Mouse (Mus musculus): ENCODE data around the gene Paxx. TPM values are rescaled to one million over a fixed set of nuclear protein-coding genes. Genes with fewer than 3 reads are reported as not detected.

Paxx gene
- polyA plus RNA-seq (2015; fragmentation: Nextera tagmentation; extraction: Ambion mirVana) = 31.5 and 37.4 TPM in 2 replicates

DNA sequence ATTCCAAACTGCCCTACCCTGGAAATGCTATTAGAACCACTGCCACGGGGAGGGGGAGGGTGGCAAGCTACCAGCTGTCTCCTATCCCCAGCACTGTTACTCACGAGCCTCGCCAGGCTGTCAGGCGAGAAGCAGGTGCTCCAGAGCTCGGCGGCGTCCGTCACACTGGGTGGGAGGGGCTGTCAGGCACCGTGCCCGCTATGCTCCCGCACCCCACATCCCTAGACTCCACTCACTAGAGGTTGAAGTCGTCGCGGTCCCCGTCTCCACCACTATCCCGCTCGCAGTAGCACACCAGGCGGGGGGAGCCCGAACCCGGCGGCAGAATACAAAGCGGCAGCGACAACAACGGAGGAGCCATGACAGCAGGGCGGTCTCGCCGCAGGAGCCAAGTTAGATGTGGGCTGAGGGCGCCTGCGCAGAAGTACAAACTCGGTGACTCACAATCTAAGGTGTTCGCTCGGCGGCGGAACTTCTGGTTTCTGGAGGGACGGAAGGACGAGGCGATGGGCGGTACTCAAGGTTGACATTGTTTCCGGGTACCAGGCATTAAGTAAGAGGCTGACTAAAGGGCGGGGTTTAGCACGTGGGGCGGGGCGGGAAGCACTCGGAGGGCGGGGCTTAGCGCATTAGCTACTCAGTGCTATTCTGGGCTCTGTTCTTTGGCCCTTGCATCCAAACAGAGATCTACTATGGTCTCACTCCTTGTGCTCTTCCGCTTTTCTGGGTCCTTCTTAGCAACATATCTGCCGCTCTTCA, at the start of gene Paxx:
Gene Paxx (minus strand): TSS at position 544 of the 759 bp plus-strand sequence.
- Histone ChIP-seq H3K4me3 (ENCODE audit: low read length) (peak within 1 kb of the TSS; percentile 72), H3K9ac (ENCODE audit: low read depth, low read length) (peak within 1 kb of the TSS; percentile 81), H3K4me2 (ENCODE audit: low read depth, low read length) (peak within 1 kb of the TSS; percentile 87), H3K27me3 (replicated peaks; ENCODE audit: control insufficient read depth, insufficient read depth, low read length) (no peaks in the 10 kb centered on the region), H3K27ac (ENCODE audit: low read length) (peak within 1 kb of the TSS; percentile 93), H3K4me1 (ENCODE audit: control insufficient read depth, insufficient read depth, low read length) (peaks cover 40% of the 10 kb centered on the region), H3K36me3 (ENCODE audit: control insufficient read depth, insufficient read depth, low read length) (no peaks in the 10 kb centered on the region), H3K9me3 (ENCODE audit: control insufficient read depth, low read length) (no peaks in the 10 kb centered on the region)
- WGBS = under 1% methylated on average over 48 of the region's 48 CpGs
- ATAC-seq = peak; percentile 90

GRCm38 (mm10) chr2:25509912-25510311, 49.0 kb upstream of the Paxx start:
- Histone ChIP-seq H3K9ac (ENCODE audit: low read depth, low read length) (no peak overlapping the region), H3K4me1 (ENCODE audit: control insufficient read depth, insufficient read depth, low read length) (no peaks in the 10 kb centered on the region), H3K9me3 (ENCODE audit: control insufficient read depth, low read length) (no peaks in the 10 kb centered on the region), H3K27me3 (replicated peaks; ENCODE audit: control insufficient read depth, insufficient read depth, low read length) (no peaks in the 10 kb centered on the region), H3K4me3 (ENCODE audit: low read length) (no peak overlapping the region), H3K27ac (ENCODE audit: low read length) (no peak overlapping the region), H3K36me3 (ENCODE audit: control insufficient read depth, insufficient read depth, low read length) (0 out of 2 replicates have a peak, but pooled peaks cover 4% of the 10 kb centered on the region), H3K4me2 (ENCODE audit: low read depth, low read length) (no peak overlapping the region)
- WGBS = 65% methylated on average over 3 of the region's 3 CpGs
- ATAC-seq = no peak

- Histone ChIP-seq H3K4me1 (ENCODE audit: control insufficient read depth, insufficient read depth, low read length) (peaks cover 7% of the 10 kb centered on the region), H3K9me3 (ENCODE audit: control insufficient read depth, low read length) (no peaks in the 10 kb centered on the region), H3K4me3 (ENCODE audit: low read length) (no peak overlapping the region), H3K27me3 (replicated peaks; ENCODE audit: control insufficient read depth, insufficient read depth, low read length) (no peaks in the 10 kb centered on the region), H3K36me3 (ENCODE audit: control insufficient read depth, insufficient read depth, low read length) (0 out of 2 replicates have a peak, but pooled peaks cover 10% of the 10 kb centered on the region), H3K4me2 (ENCODE audit: low read depth, low read length) (no peak overlapping the region), H3K9ac (ENCODE audit: low read depth, low read length) (no peak overlapping the region), H3K27ac (ENCODE audit: low read length) (no peak overlapping the region)
- ATAC-seq = no peak
- 39% methylated on average over 5 of the region's 5 CpGs for WGBS
Measured at GRCm38 (mm10) chr2:25506964-25507363, 46.1 kb upstream of the Paxx start.

DNA sequence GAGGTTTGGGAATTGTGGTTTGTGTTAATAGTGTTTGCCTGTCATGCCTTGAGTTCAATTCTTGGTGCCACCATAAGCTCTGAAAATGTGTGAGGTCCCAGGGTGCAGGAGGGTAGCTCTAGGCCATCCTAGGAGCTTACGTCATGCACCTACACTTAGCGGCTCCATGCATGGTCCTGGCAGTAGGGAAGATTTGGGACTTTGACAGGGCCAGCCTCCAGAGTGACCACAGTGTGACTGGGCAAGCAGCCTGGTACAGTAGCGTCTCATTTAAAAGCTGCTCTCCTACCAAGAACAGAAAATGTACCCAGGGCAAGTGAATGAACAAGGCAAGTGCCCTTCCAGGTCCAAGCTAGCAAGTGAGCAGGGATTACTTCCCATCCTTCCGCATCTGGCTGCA, 45.0 kb upstream of the Paxx start:
- Histone ChIP-seq H3K27me3 (replicated peaks; ENCODE audit: control insufficient read depth, insufficient read depth, low read length) (no peaks in the 10 kb centered on the region), H3K4me1 (ENCODE audit: control insufficient read depth, insufficient read depth, low read length) (peaks cover 14% of the 10 kb centered on the region), H3K4me3 (ENCODE audit: low read length) (no peak overlapping the region), H3K36me3 (ENCODE audit: control insufficient read depth, insufficient read depth, low read length) (0 out of 2 replicates have a peak, but pooled peaks cover 10% of the 10 kb centered on the region), H3K27ac (ENCODE audit: low read length) (no peak overlapping the region), H3K4me2 (ENCODE audit: low read depth, low read length) (no peak overlapping the region), H3K9ac (ENCODE audit: low read depth, low read length) (no peak overlapping the region), H3K9me3 (ENCODE audit: control insufficient read depth, low read length) (no peaks in the 10 kb centered on the region)
- ATAC-seq = no peak
- WGBS = 92% methylated on average over 4 of the region's 4 CpGs

DNA sequence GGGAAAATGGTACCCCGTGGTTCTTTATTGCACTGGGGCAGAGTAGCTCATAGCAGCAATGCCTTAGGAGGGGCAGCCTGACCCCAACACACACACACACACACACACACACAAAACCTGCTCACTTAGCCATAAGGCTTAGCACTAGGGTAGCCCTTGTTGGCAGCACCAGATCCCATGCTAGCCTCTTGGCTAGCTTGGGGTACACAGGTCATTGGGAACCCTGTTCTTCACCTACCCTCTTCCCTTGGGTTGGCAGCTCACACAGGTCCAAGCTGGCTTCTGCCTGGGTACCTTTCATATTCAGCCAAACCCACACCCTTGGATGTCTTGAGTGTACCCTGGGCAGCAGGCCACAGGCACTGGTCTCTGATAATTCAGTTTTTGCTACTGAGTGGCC, 44.1 kb upstream of the Paxx start:
- Histone ChIP-seq H3K36me3 (ENCODE audit: control insufficient read depth, insufficient read depth, low read length) (0 out of 2 replicates have a peak, but pooled peaks cover 10% of the 10 kb centered on the region), H3K4me2 (ENCODE audit: low read depth, low read length) (no peak overlapping the region), H3K9ac (ENCODE audit: low read depth, low read length) (no peak overlapping the region), H3K4me3 (ENCODE audit: low read length) (no peak overlapping the region), H3K27me3 (replicated peaks; ENCODE audit: control insufficient read depth, insufficient read depth, low read length) (no peaks in the 10 kb centered on the region), H3K9me3 (ENCODE audit: control insufficient read depth, low read length) (no peaks in the 10 kb centered on the region), H3K4me1 (ENCODE audit: control insufficient read depth, insufficient read depth, low read length) (peaks cover 17% of the 10 kb centered on the region), H3K27ac (ENCODE audit: low read length) (no peak overlapping the region)
- 100% methylated on average over 1 of the region's 1 CpGs for WGBS
- no peak for ATAC-seq

DNA sequence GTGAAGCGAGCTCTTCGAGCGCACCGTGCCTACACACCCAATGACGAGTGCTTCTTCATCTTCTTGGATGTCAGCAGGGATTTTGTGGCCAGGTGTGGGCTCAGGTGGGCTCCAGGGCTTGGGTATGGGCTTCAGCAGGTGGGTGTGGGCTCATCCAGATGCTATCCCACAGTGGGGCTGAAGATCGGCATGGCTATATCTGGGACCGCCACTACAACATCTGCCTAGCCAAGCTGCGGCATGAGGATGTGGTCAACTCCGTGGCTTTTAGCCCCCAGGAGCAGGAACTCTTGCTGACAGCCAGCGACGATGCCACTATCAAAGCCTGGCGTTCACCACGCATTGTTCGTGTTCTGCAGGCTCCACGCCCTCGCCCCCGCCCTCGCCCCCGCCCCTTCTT, 43.6 kb upstream of the Paxx start:
- Histone ChIP-seq H3K4me1 (ENCODE audit: control insufficient read depth, insufficient read depth, low read length) (peaks cover 18% of the 10 kb centered on the region), H3K4me2 (ENCODE audit: low read depth, low read length) (no peak overlapping the region), H3K27ac (ENCODE audit: low read length) (no peak overlapping the region), H3K4me3 (ENCODE audit: low read length) (no peak overlapping the region), H3K27me3 (replicated peaks; ENCODE audit: control insufficient read depth, insufficient read depth, low read length) (no peaks in the 10 kb centered on the region), H3K9ac (ENCODE audit: low read depth, low read length) (no peak overlapping the region), H3K9me3 (ENCODE audit: control insufficient read depth, low read length) (no peaks in the 10 kb centered on the region), H3K36me3 (ENCODE audit: control insufficient read depth, insufficient read depth, low read length) (0 out of 2 replicates have a peak, but pooled peaks cover 10% of the 10 kb centered on the region)
- 95% methylated on average over 19 of the region's 19 CpGs for WGBS
- ATAC-seq = no peak

DNA sequence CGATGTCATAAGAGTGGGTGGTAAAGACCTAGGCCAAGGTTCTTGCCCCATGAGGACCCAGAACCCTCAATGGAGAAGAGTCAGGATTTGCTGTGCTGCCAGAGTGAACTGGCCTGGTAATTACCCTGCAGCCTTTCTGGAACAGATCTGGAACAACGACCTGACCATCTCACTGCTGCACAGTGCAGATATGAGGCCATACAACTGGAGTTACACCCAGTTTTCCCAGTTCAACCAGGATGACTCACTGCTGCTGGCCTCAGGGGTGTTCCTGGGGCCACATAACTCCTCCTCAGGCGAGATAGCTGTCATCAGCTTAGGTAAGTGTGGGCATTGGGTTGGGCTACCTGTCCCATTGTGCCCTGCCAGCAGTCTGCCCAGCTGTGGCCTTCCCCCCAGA, 41.8 kb upstream of the Paxx start:
- peak overlapping the region; percentile 37; the same call in 1 of the 2 replicates for H3K9ac ChIP-seq (ENCODE audit: low read depth, low read length)
- no peaks in the 10 kb centered on the region for H3K9me3 ChIP-seq (ENCODE audit: control insufficient read depth, low read length)
- no peak overlapping the region for H3K4me3 ChIP-seq (ENCODE audit: low read length)
- H3K27me3 ChIP-seq (replicated peaks; ENCODE audit: control insufficient read depth, insufficient read depth, low read length) = no peaks in the 10 kb centered on the region
- no peak overlapping the region for H3K4me2 ChIP-seq (ENCODE audit: low read depth, low read length)
- peaks cover 21% of the 10 kb centered on the region for H3K4me1 ChIP-seq (ENCODE audit: control insufficient read depth, insufficient read depth, low read length)
- 0 out of 2 replicates have a peak, but pooled peaks cover 10% of the 10 kb centered on the region for H3K36me3 ChIP-seq (ENCODE audit: control insufficient read depth, insufficient read depth, low read length)
- WGBS = 67% methylated on average over 3 of the region's 3 CpGs
- peak overlapping the region; percentile 72 for H3K27ac ChIP-seq (ENCODE audit: low read length)
- ATAC-seq = peak; percentile 52

GRCm38 (mm10) chr2:25501593-25502486, 40.9 kb upstream of the Paxx start, which contains the start of gene C8g:
TSS of gene C8g (minus strand) at chr2:25501719.
- Histone ChIP-seq H3K4me3 (ENCODE audit: low read length) (peak within 1 kb of the TSS; percentile 86), H3K36me3 (ENCODE audit: control insufficient read depth, insufficient read depth, low read length) (0 out of 2 replicates have a peak, but pooled peaks cover 10% of the 10 kb centered on the region), H3K27me3 (replicated peaks; ENCODE audit: control insufficient read depth, insufficient read depth, low read length) (no peaks in the 10 kb centered on the region), H3K9me3 (ENCODE audit: control insufficient read depth, low read length) (no peaks in the 10 kb centered on the region), H3K9ac (ENCODE audit: low read depth, low read length) (peak within 1 kb of the TSS; percentile 96), H3K4me1 (ENCODE audit: control insufficient read depth, insufficient read depth, low read length) (peaks cover 21% of the 10 kb centered on the region), H3K4me2 (ENCODE audit: low read depth, low read length) (peak within 1 kb of the TSS; percentile 91), H3K27ac (ENCODE audit: low read length) (peak within 1 kb of the TSS; percentile 80)
- 67% methylated on average over 20 of the region's 20 CpGs for WGBS
- no peak for ATAC-seq

Measured in intestine, embryonic 16.5 days (tissue).